Mouse (Mus musculus): ENCODE results near the gene Slc29a4.

Slc29a4 gene

DNA sequence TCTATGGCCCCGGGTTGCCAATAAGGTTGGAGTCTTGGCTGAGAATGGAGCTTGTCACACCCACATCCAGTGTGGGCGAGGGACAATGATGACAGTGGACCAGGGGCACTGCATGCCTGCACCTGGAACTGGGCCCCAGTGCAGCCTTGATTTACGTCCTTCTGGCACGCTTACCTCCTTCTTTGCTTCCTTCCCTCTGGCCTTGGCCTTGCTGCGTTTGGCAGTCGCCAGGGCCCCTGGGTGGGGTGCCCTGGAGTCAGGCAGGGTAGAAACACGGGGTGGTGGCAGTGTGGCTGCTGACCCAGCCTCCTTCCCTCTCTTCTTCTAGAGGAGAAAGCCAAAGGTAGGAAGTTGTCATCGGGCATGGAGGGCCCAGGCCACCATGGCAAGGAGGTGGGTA is 47.6 kb downstream of the Slc29a4 start:
- DNase-seq (ENCODE audit: extremely low spot score, low spot score), result no peak

DNA sequence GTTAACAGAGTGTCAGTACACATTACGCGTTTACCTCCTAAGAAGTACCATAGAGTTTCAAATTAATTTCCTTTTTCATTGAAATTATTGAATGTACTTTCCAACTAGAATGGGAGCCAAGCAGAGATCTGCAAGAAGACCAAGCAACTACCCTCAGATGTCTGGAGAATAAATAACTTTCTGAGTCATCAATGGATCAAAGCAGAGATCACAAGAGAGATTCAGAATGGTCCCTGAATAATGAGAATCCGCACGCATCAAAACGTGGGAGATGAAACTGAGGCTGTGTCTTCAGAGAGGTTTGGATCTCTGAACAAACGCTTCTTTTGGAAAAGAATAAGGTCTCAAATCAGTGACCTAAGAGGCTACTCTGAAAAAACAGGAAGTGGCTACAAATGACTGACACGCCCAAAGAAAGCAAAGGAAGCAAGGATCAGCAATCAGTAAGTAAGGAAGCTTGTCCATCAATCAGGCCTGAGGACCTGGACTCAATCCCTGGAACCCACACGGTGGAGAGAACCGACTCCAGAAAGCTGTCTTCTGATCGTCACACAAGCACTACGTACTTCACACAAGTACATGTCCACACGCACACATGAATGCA is 54.8 kb downstream of the Slc29a4 start:
- no peak for DNase-seq (ENCODE audit: extremely low spot score, low spot score)

DNA sequence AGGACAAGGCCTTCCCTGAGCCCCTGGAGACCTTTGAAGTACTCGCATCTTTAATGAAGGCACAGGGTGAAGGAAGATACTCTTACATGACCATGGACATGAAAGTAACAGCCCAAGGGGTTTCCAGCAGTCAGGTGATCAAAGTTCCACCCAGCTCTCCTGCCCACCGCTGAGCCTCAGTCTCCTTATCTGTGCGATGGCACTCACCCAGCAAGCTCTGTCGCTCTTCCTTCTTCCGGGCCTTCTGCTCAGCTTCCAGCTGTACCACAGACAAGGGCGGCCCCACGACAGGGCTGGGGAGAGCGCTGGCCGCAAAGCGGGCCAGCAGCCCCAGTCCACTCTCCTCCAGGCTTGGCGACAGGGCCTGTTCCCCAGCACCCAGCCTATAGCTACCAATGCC is 57.9 kb downstream of the Slc29a4 start:
- no peak for DNase-seq (ENCODE audit: extremely low spot score, low spot score)

DNA sequence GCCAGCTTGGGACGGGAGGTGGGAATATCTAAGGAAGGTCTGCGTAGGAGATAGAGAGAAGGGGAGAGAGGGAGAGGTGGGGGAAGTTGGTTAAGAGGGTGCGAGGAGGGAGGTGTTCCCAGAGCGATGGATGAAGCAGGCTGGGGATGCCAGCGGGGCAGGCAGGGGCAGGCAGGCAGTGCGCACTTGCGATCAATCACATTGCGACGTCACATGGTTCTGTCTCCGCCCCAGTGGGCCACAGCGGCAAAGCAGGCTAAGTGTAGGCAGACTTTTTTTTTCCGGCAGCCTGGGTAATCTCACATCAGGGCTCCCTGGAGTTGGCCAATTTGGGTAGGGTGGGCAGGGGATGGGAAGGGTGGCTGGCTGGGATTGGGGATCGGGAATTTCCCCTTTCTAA is 59.9 kb downstream of the Slc29a4 start:
- no peak for DNase-seq (ENCODE audit: extremely low spot score, low spot score)

DNA sequence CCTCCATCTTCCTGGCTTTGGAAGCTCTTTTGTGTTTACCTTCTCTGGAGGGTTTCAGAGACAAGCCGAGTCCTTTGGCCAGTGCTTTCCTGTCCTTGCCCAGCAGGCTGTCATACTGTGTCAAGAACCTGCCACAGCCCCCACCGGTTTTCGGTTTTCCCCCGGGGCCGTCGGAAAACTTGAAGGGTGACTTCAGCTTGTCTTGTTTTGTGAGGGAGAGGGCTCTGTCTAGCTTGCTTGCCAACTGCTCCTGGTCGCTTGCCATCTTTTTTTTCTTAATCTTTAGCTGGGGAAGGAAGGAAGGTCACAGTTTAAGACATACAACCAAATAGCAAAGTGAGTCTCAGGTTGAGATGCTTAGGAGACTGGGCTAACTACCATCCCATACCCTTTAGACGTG is 67.5 kb downstream of the Slc29a4 start:
- DNase-seq (ENCODE audit: extremely low spot score, low spot score), result no peak

DNA sequence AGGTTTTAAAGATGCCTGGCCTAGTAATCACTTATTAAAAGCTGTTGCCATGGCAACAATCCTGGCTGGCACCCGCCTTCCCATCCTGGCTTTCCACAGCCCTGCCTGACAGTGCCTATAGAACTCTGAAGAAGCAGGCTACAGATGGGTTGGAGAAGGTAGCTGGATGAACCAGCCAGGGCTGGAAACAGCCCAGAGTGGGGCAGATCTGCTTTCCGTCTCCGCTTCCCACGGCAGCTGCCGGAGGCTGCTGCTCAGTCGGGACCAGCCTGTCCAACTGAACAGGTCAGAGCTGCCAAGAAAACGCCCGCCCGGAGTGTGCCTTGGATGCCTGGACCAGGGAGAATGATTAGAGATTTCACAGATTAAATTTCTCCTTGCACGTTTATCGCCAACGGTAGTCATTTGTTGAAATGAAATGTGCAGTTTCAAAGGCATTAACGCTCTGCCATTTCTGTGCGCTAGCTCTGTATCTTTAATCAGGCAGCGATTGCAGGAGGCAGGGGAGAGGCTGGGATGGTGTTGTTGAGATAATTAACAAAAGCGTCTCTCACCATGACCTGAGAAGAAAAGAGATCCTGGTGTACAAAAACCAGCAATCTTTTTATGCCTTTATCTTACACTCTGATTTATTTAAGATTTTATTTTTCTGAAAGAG is 69.1 kb downstream of the Slc29a4 start:
- no peak for DNase-seq (ENCODE audit: extremely low spot score, low spot score)

DNA sequence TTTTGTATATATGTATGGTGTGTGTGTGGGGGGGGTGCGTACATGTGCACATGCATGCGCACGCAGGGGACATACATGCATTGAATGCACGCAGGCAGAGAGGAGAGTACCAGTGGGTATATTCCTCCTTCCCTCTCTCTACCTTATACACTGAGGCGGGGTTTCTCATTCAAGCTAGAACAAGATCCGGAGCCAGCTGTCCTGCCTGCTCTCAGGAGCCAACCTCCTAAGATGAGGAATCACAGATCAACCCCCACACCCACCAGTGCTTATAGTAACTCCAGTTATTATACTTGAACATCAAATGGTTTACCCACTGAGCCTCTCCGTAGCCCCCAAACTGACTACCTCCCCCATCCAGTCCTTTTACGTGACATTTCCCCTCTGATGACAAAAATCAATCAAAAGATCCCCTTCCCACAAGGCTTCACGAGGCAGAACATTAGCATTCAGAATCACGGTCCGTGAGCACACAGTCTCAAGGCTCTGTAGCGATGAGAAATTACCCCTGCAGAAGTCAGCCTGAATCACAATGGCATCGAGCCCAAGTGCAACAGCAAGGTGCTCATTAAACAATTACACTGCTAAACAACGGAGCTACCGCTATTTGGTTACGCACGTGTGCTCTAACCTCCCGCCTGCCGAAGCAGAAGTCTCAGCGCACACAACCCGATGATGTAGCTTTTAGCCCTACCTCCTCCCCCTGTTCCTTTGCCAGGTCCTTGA is 69.9 kb downstream of the Slc29a4 start:
- DNase-seq (ENCODE audit: extremely low spot score, low spot score), result no peak

DNA sequence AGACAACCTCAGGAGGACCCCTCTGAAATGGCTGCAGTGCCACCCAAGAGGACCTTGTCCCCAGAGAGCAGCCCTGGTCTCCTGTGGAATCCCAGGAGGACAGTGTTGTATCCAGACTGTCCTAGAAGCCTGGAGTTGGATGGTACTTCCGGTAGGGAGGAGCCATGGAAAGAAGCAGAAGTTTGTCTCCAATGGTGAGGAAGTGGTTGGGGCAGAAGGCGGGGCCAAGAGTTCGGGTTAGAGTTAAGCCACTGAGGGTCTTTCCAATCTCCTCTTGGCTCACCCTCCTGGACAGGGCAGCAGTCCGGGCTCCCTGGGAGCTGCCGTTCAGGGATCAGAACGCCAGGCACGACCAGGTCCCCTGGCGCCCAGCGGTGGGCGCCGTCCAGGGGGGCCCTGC is 72.0 kb downstream of the Slc29a4 start:
- no peak for DNase-seq (ENCODE audit: extremely low spot score, low spot score)

DNA sequence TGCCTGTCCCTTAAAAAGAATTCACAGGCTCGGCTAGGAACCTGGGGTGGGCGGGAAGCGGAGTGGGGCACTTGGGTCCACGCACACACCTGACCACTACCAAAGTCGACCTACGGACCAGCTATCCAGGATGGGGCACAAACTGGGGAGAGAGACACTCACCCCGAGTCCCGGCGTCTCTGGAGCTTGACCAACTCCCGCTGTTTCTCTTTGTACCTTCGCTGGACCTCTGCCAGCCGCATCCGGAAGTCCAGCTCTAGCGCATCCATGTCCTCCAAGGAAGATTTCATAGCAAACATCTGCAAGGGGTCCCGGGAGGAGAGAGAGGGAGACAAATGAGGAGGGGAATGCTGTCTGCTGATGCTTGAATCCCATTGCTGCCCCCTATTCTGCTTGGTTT is 72.6 kb downstream of the Slc29a4 start:
- DNase-seq (ENCODE audit: extremely low spot score, low spot score), result no peak

DNA sequence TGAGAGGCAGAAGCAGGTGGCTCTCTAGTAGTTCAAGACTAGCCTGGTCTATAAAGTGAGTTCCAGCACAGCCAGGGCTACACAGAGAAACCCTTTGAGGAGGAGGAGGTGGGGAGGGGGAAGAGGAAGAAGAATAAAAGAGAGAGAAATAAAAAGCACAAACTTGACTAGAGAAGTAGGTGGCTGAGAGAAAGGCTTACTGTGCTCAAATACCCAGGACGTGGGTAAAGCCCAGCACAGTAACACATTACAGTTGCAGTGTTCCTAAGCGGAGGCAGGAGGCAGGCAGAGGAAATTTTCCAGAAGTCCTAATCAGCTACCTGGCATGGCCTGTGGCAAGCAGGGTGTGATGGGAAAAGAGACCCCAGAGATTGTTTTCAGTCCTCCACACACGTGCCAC is 74.4 kb downstream of the Slc29a4 start:
- DNase-seq (ENCODE audit: extremely low spot score, low spot score), result no peak

DNA sequence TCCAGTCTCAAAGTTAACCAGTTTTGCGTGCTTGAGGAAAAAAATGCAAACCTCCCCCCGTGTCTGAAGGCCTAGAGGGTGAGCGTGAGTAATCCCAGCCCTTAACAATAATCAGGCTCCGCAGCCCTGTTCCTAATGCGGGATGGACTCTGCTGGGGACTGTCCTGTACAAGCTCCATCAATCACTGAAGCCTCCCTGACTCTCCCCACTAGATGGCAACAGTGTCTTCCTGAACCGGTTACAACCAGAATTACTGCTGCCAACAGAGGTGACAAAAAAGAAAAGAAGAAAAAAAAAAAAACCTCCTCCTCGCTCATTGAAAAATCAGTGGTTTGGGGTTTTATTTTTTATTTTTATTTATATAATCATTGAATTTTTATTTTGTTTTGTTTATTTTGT is 75.6 kb downstream of the Slc29a4 start:
- peak; percentile 57 for DNase-seq (ENCODE audit: extremely low spot score, low spot score)

DNA sequence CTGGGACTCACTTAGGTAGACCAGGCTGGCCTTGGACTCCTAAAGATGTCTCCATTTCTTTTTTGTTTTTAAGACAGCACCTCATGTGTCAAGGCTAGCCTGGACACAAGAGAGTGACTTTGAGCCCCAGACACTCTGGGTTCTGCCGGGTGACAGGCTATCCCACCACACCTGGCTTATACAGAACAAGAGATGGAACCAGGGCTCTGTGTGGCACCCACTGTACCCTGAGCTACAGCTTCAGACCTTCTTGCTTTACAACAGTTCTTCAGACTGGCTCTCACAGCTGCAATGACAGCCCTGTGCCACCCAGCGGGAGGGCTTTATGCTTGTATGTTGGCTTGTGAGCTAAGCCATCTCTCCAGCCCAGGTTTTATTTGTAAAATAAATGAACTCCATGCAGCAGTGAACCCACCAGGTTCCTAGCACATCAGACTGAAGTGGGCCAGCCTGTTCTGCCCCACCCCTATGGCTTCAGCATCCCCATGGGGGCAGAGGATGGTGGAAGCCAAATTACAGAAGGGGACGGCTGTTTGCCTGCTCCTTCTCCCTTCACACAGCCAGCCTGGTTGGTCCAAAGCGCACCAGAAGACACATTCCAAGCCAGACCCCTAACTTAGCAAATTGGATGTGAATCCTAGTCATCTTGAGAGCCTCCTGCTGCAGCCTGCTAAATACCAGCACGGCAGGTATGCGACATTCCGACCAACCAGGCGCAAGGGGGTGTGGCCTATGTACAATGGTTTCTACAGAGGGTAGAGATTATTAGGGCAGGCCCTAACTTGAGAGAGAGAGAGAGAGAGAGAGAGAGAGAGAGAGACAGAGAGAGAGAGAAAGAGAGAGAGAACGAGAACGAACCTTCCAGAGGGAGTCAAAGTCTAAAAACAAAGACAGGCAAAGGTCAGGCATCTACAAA is 76.3 kb downstream of the Slc29a4 start:
- no peak for DNase-seq (ENCODE audit: extremely low spot score, low spot score)

DNA sequence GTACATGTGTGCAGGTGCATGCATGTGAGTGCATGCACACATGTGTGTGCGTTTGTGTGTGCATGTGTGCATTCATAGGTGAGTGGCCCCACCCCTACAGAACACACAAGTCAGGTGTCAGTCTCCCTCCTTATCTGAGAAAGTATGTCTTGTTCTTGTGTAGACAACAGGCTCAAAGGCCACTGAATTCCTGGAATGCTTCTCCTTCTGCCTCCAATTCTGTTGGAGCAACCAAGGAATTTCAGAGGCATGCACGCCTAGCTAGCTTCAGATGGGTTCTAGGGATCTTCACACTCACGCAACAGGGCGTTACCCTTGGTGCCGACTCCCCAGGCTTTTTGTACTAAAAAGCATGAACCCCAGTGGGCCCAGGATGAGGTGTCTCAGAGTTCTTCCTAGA is 77.3 kb downstream of the Slc29a4 start:
- no peak for DNase-seq (ENCODE audit: extremely low spot score, low spot score)

DNA sequence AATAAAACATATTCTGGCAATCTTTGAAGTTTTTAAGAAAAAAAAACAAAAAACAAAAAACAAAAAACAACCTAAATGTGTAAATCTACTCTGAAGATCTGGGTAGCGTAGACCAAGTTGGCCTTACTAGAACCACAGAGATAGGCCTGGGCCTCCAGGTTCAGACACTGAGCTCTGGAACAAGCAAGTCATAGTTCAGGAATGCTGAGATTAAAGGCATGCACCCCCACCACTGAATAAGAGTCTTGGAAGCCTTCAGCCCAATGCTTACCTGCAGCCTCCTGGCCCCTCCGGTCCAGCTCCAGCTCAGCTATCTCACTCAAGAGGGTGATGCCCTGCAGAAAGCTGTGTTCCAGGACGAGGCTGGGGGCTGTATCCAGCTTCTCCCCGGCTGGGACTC is 78.7 kb downstream of the Slc29a4 start:
- DNase-seq (ENCODE audit: extremely low spot score, low spot score), result no peak

DNA sequence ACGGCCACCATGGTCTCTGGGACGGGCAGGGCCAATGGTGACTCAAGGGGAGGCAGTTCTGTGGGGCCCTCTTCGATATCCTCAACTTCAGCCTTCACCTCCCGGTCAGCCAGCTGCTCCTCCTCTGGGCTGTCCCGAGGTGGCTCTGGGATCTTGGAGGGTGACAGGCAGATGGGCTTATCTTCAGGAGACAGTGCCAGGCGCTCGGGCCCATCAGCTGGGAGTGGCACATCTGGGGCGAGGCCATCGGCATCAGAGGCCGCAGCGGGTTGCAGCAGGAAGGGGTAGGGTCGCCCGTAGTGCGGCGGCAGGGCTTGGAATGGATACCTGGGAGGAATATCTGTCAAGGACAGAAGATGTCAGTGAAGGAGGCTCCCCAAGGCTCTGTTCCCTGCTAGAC is 79.7 kb downstream of the Slc29a4 start:
- DNase-seq (ENCODE audit: extremely low spot score, low spot score), result no peak

All from neural tube, embryonic 10.5 days (tissue).